ENCODE assay signal across 10 mouse cellular contexts in genomic region chr15:77911065-77911464, GRCm38 (mm10). TPM values are rescaled to one million over a fixed set of nuclear protein-coding genes. Genes with fewer than 3 reads are reported as not detected.
DNase-seq lines count a peak whose midpoint lies in the region; ATAC-seq and TF ChIP-seq lines count a peak whose summit lies in the region.
"Had no signal": no experiment of that assay in that cellular context is flagged by ENCODE, and none has a peak within 500 bp of the region (broad histone marks: within the 10 kb centered on the region; RNA-seq: fewer than 3 reads in every experiment).

No protein-coding gene starts in this region.

- H3K27me3 ChIP-seq in ES-Bruce4 (ENCODE audit: control insufficient read depth, insufficient read depth, low read length, poor library complexity, severe bottlenecking) = no peaks in the 10 kb centered on the region
- no peaks in the 10 kb centered on the region for H3K27me3 ChIP-seq in intestine, postnatal 0 days (replicated peaks; ENCODE audit: control insufficient read depth, insufficient read depth, low read length)
- H3K27me3 ChIP-seq in liver, postnatal 0 days (ENCODE audit: insufficient read depth, low read length) = no peaks in the 10 kb centered on the region

- TF ChIP-seq EP300 in ES-Bruce4 (IDR thresholded peaks at IDR 0.05; ENCODE audit: insufficient read depth, low read depth, low read length) = peak; percentile 97
- no peak for TF ChIP-seq EP300 in liver, postnatal 0 days (IDR thresholded peaks at IDR 0.05; ENCODE audit: low read depth)

- H3K4me2 ChIP-seq in intestine, postnatal 0 days (replicated peaks; ENCODE audit: low read depth) = no peak overlapping the region
- H3K4me2 ChIP-seq in liver, postnatal 0 days (ENCODE audit: low read depth, low read length) = no peak overlapping the region

- no peak overlapping the region for H3K4me3 ChIP-seq in ES-Bruce4 (ENCODE audit: low read depth, low read length)
- no peak overlapping the region for H3K4me3 ChIP-seq in intestine, postnatal 0 days (ENCODE audit: low read depth, low read length)
- H3K4me3 ChIP-seq in liver, postnatal 0 days (ENCODE audit: low read depth, low read length) = no peak overlapping the region
- H3K4me3 ChIP-seq: erythroblast, embryonic 14.5 days had no signal

- no peaks in the 10 kb centered on the region for H3K9me3 ChIP-seq in ES-Bruce4 (replicated peaks; ENCODE audit: control insufficient read depth, insufficient read depth, low read length, poor library complexity, severe bottlenecking)
- H3K9me3 ChIP-seq in intestine, postnatal 0 days (ENCODE audit: control insufficient read depth) = no peaks in the 10 kb centered on the region
- H3K9me3 ChIP-seq in liver, postnatal 0 days (ENCODE audit: low read length) = no peaks in the 10 kb centered on the region

- no peak overlapping the region for H3K9ac ChIP-seq in ES-Bruce4 (ENCODE audit: low read depth, poor library complexity, severe bottlenecking)
- H3K9ac ChIP-seq in intestine, postnatal 0 days (ENCODE audit: low read depth, low read length) = no peak overlapping the region
- H3K9ac ChIP-seq in liver, postnatal 0 days (replicated peaks) = no peak overlapping the region

- peaks cover 27% of the 10 kb centered on the region for H3K4me1 ChIP-seq in ES-Bruce4 (ENCODE audit: control insufficient read depth, insufficient read depth, low read length)
- H3K4me1 ChIP-seq in intestine, postnatal 0 days (replicated peaks; ENCODE audit: control insufficient read depth, insufficient read depth, low read length) = 0 out of 2 replicates have a peak, but pooled peaks cover 3% of the 10 kb centered on the region
- H3K4me1 ChIP-seq in liver, postnatal 0 days (ENCODE audit: insufficient read depth) = peaks cover 26% of the 10 kb centered on the region

- 9% methylated on average over 2 of the region's 2 CpGs for WGBS in intestine, postnatal 0 days
- 26% methylated on average over 2 of the region's 2 CpGs for WGBS in liver, postnatal 0 days (ENCODE audit: insufficient replicate concordance)

- no peak for TF ChIP-seq CTCF in ES-Bruce4 (IDR thresholded peaks at IDR 0.05; ENCODE audit: low read depth, low read length)
- no peak for TF ChIP-seq CTCF in intestine, postnatal 0 days (IDR thresholded peaks at IDR 0.05; ENCODE audit: low read depth)
- no peak for TF ChIP-seq CTCF in liver, postnatal 0 days (IDR thresholded peaks at IDR 0.05; ENCODE audit: low read depth)

- peaks cover 3% of the 10 kb centered on the region for H3K36me3 ChIP-seq in ES-Bruce4 (ENCODE audit: control insufficient read depth, insufficient read depth, low read length, poor library complexity, severe bottlenecking)
- peaks cover 29% of the 10 kb centered on the region for H3K36me3 ChIP-seq in intestine, postnatal 0 days (ENCODE audit: control insufficient read depth, insufficient read depth)
- peaks cover 22% of the 10 kb centered on the region for H3K36me3 ChIP-seq in liver, postnatal 0 days (replicated peaks; ENCODE audit: insufficient read depth, low read length)

- H3K27ac ChIP-seq in ES-Bruce4 (ENCODE audit: insufficient read depth, low read length) = peak overlapping the region; percentile 78
- no peak overlapping the region for H3K27ac ChIP-seq in intestine, postnatal 0 days (ENCODE audit: low read depth, low read length)
- H3K27ac ChIP-seq in liver, postnatal 0 days (ENCODE audit: low read depth) = 0 out of 2 replicates have a peak overlapping the region, but pooled peaks have one; percentile 0

- DNase-seq in embryo, embryonic 9.5 days (ENCODE audit: extremely low spot score) = peak; percentile 42
- peak; percentile 51 for DNase-seq in liver, postnatal 0 days
- DNase-seq in layer of hippocampus, adult 18-20 months (ENCODE audit: low spot score in 2 of 2) = no peak
- no peak for DNase-seq in cerebellum, postnatal 14 days

- ATAC-seq in intestine, postnatal 0 days = peak; percentile 48; the same call in 1 of the 2 replicates
- peak; percentile 47 for ATAC-seq in liver, postnatal 0 days
- ATAC-seq in megakaryocyte, adult 5-6 weeks (ENCODE audit: poor library complexity, severe bottlenecking) = no peak
- ATAC-seq in erythroblast, adult 5-6 weeks (replicated peaks; ENCODE audit: low FRiP score, poor library complexity, severe bottlenecking) = no peak
- ATAC-seq: activated CD4-positive, CD25-positive, alpha-beta regulatory T cell, adult 4 months had no signal

- TF ChIP-seq POLR2A in ES-Bruce4 (IDR thresholded peaks at IDR 0.05; ENCODE audit: insufficient read depth, low read length) = no peak

RNA-seq across cellular contexts. Expression of gene Txn2, which starts 17.7 kb away (rescaled TPM):
- polyA plus RNA-seq in ES-Bruce4 (2011; ENCODE audit: insufficient read depth, insufficient read length, low read depth, missing spikeins) = 167 and 174 TPM in 2 replicates
- 165 and 173 TPM in 2 replicates for polyA plus RNA-seq in intestine, postnatal 0 days (2015; fragmentation: Nextera tagmentation; extraction: Ambion mirVana)
- 258 and 261 TPM in 2 replicates for polyA plus RNA-seq in liver, postnatal 0 days (2015; fragmentation: Nextera tagmentation; extraction: Ambion mirVana)
- total RNA-seq in megakaryocyte, adult 5-6 weeks (2015) = 162 and 187 TPM in 2 replicates
- 23.2 and 39.4 TPM in 2 replicates for total RNA-seq in megakaryocyte, adult 5-6 weeks (2017)
- total RNA-seq in layer of hippocampus, adult 18-20 months (2021) = 100 to 1,000 TPM; 134 to 140 TPM
- 63.7 and 67.4 TPM in 2 replicates for total RNA-seq in erythroblast, adult 5-6 weeks (2015; ENCODE audit: low replicate concordance)
- 16.9 and 29.4 TPM in 2 replicates for total RNA-seq in erythroblast, adult 5-6 weeks (2017; ENCODE audit: low replicate concordance)

RNA-seq across cellular contexts. Expression of gene Foxred2, which starts 45.5 kb away (rescaled TPM):
- 10.1 and 10.9 TPM in 2 replicates for polyA plus RNA-seq in ES-Bruce4 (2011; ENCODE audit: insufficient read depth, insufficient read length, low read depth, missing spikeins)
- polyA plus RNA-seq in intestine, postnatal 0 days (2015; fragmentation: Nextera tagmentation; extraction: Ambion mirVana) = 0.33 and 0.46 TPM in 2 replicates
- 0.56 and 0.71 TPM in 2 replicates for polyA plus RNA-seq in liver, postnatal 0 days (2015; fragmentation: Nextera tagmentation; extraction: Ambion mirVana)
- total RNA-seq in megakaryocyte, adult 5-6 weeks (2015) = 30.7 and 38.2 TPM in 2 replicates
- 30.2 and 31.5 TPM in 2 replicates for total RNA-seq in megakaryocyte, adult 5-6 weeks (2017)
- total RNA-seq in layer of hippocampus, adult 18-20 months (2021) = 1 to 10 TPM; 9.6 to 9.8 TPM
- 2.1 and 5.9 TPM in 2 replicates for total RNA-seq in erythroblast, adult 5-6 weeks (2015; ENCODE audit: low replicate concordance)
- 2.5 and 4.7 TPM in 2 replicates for total RNA-seq in erythroblast, adult 5-6 weeks (2017; ENCODE audit: low replicate concordance)

RNA-seq across cellular contexts. Expression of gene Eif3d, which starts 59.5 kb away (rescaled TPM):
- polyA plus RNA-seq in ES-Bruce4 (2011; ENCODE audit: insufficient read depth, insufficient read length, low read depth, missing spikeins) = 357 and 409 TPM in 2 replicates
- 59.5 and 67.4 TPM in 2 replicates for polyA plus RNA-seq in intestine, postnatal 0 days (2015; fragmentation: Nextera tagmentation; extraction: Ambion mirVana)
- 61.2 and 68.4 TPM in 2 replicates for polyA plus RNA-seq in liver, postnatal 0 days (2015; fragmentation: Nextera tagmentation; extraction: Ambion mirVana)
- 106 and 126 TPM in 2 replicates for total RNA-seq in megakaryocyte, adult 5-6 weeks (2015)
- total RNA-seq in megakaryocyte, adult 5-6 weeks (2017) = 135 and 144 TPM in 2 replicates
- 100 to 1,000 TPM in 1 of 2 experiments, 10 to 100 TPM in 1; 94.5 to 103 TPM for total RNA-seq in layer of hippocampus, adult 18-20 months (2021)
- total RNA-seq in erythroblast, adult 5-6 weeks (2015; ENCODE audit: low replicate concordance) = 41.5 and 85.3 TPM in 2 replicates
- total RNA-seq in erythroblast, adult 5-6 weeks (2017; ENCODE audit: low replicate concordance) = 47.5 and 50.3 TPM in 2 replicates

Comparison
In these comparisons a context has a peak if more than half of its experiments do, and no peak if none do; other contexts are left out.
1. DNase-seq: peak in embryo, embryonic 9.5 days (single experiment) and liver, postnatal 0 days (single experiment); none in layer of hippocampus, adult 18-20 months (0 of 2) and cerebellum, postnatal 14 days (0 of 2).
2. ATAC-seq: peak in intestine, postnatal 0 days (single experiment) and liver, postnatal 0 days (single experiment); none in megakaryocyte, adult 5-6 weeks (single experiment) and erythroblast, adult 5-6 weeks (single experiment).